Mouse (Mus musculus) thymus, adult 2 months (tissue): Measurements from ENCODE around the gene Lamc3.

Experiments used
- CTCF ChIP-seq: fragments of 200-500 bp; IDR thresholded peaks from 2 replicates; pipeline ENCODE4 v1.5.1; 2012; ENCODE audit warnings: mild to moderate bottlenecking, control low read depth, low read length, moderate library complexity, borderline replicate concordance; ENCODE audit not compliant: control insufficient read depth, poor library complexity, insufficient read depth; ENCODE audit errors: extremely low read depth
- POLR2A ChIP-seq: fragments of 200-500 bp; IDR thresholded peaks from 2 replicates; pipeline ENCODE4 v1.6.1; 2012; ENCODE audit warnings: mild to moderate bottlenecking, low read length, control low read depth, moderate library complexity; ENCODE audit not compliant: control insufficient read depth, poor library complexity, insufficient read depth; ENCODE audit errors: extremely low read depth

GRCm38 (mm10) chr2:31955686-31956085, 68.6 kb downstream of the Lamc3 start:
- TF ChIP-seq CTCF, result no peak
- TF ChIP-seq POLR2A, result no peak
